Mouse (Mus musculus): ENCODE measurements around the gene Ispd. TPM values are rescaled to one million over a fixed set of nuclear protein-coding genes. Genes with fewer than 3 reads are reported as not detected.

Gene Ispd
- total RNA-seq, 1 experiment = 1.7 TPM

GRCm38 (mm10) chr12:36708810-36709209 is 327.6 kb downstream of the Ispd start:
- H3K4me1 ChIP-seq (ENCODE audit: control insufficient read depth in 2 of 2, insufficient read depth in 2 of 2, low read length in 2 of 2, poor library complexity in 1 of 2) = no peaks in the 10 kb centered on the region
- no peak overlapping the region for H3K9ac ChIP-seq (ENCODE audit: insufficient read depth, low read depth, low read length, poor library complexity, severe bottlenecking)
- TF ChIP-seq CHD2 (IDR thresholded peaks at IDR 0.05; ENCODE audit: low read depth, low read length) (no peak), MAFK (IDR thresholded peaks at IDR 0.05; ENCODE audit: insufficient read depth, low read depth, low read length) (no peak), ZC3H11A (IDR thresholded peaks at IDR 0.05; ENCODE audit: borderline replicate concordance, low read depth, low read length) (no peak), ZNF384 (IDR thresholded peaks at IDR 0.05; ENCODE audit: low read depth, low read length) (no peak), HCFC1 (IDR thresholded peaks at IDR 0.05; ENCODE audit: borderline replicate concordance, insufficient read depth, low read length) (no peak)
- in situ Hi-C loops (cut with MboI; ENCODE audit: low sequenced_read_pairs in 2 of 2, unreplicated experiment in 2 of 2) = no loop called here
- DNase-seq (ENCODE audit: low read depth, low spot score) = no peak
- no peaks in the 10 kb centered on the region for H3K9me3 ChIP-seq (ENCODE audit: control insufficient read depth, insufficient read depth, low read depth, low read length)
- no peak overlapping the region for H3K27ac ChIP-seq (ENCODE audit: insufficient read depth, low read depth, low read length, poor library complexity, severe bottlenecking)
- H3K4me3 ChIP-seq (ENCODE audit: insufficient read depth in 1 of 2, low read depth in 1 of 2, low read length in 2 of 2, poor library complexity in 1 of 2, severe bottlenecking in 1 of 2) = no peak overlapping the region
- no peaks in the 10 kb centered on the region for H3K36me3 ChIP-seq (ENCODE audit: control insufficient read depth, insufficient read depth, low read length, poor library complexity, severe bottlenecking)

GRCm38 (mm10) chr12:36713866-36714662 is 332.8 kb downstream of the Ispd start:
- in situ Hi-C loops (cut with MboI; ENCODE audit: low sequenced_read_pairs in 2 of 2, unreplicated experiment in 2 of 2) = no loop called here
- Histone ChIP-seq H3K9ac (ENCODE audit: insufficient read depth, low read depth, low read length, poor library complexity, severe bottlenecking) (no peak overlapping the region), H3K4me3 (ENCODE audit: insufficient read depth in 1 of 2, low read depth in 1 of 2, low read length in 2 of 2, poor library complexity in 1 of 2, severe bottlenecking in 1 of 2) (peak overlapping the region in 1 of 2 experiments; percentile 16; a peak in 1 of 4 replicates), H3K36me3 (ENCODE audit: control insufficient read depth, insufficient read depth, low read length, poor library complexity, severe bottlenecking) (no peaks in the 10 kb centered on the region), H3K27ac (ENCODE audit: insufficient read depth, low read depth, low read length, poor library complexity, severe bottlenecking) (no peak overlapping the region), H3K4me1 (ENCODE audit: control insufficient read depth in 2 of 2, insufficient read depth in 2 of 2, low read length in 2 of 2, poor library complexity in 1 of 2) (no peaks in the 10 kb centered on the region; a peak in 1 of 4 replicates), H3K9me3 (ENCODE audit: control insufficient read depth, insufficient read depth, low read depth, low read length) (no peaks in the 10 kb centered on the region)
- peak; percentile 35 for DNase-seq (ENCODE audit: low read depth, low spot score)
- no peak for TF ChIP-seq CHD2 (IDR thresholded peaks at IDR 0.05; ENCODE audit: low read depth, low read length)
- no peak for TF ChIP-seq MAFK (IDR thresholded peaks at IDR 0.05; ENCODE audit: insufficient read depth, low read depth, low read length)
- TF ChIP-seq ZC3H11A (IDR thresholded peaks at IDR 0.05; ENCODE audit: borderline replicate concordance, low read depth, low read length) = no peak
- TF ChIP-seq ZNF384 (IDR thresholded peaks at IDR 0.05; ENCODE audit: low read depth, low read length) = peak; percentile 74
- TF ChIP-seq HCFC1 (IDR thresholded peaks at IDR 0.05; ENCODE audit: borderline replicate concordance, insufficient read depth, low read length) = no peak

GRCm38 (mm10) chr12:36717526-36717925 is 336.3 kb downstream of the Ispd start:
- TF ChIP-seq ZC3H11A (IDR thresholded peaks at IDR 0.05; ENCODE audit: borderline replicate concordance, low read depth, low read length) = no peak
- TF ChIP-seq CHD2 (IDR thresholded peaks at IDR 0.05; ENCODE audit: low read depth, low read length) = no peak
- TF ChIP-seq HCFC1 (IDR thresholded peaks at IDR 0.05; ENCODE audit: borderline replicate concordance, insufficient read depth, low read length) = no peak
- no peak for TF ChIP-seq MAFK (IDR thresholded peaks at IDR 0.05; ENCODE audit: insufficient read depth, low read depth, low read length)
- no peak for TF ChIP-seq ZNF384 (IDR thresholded peaks at IDR 0.05; ENCODE audit: low read depth, low read length)
- no peaks in the 10 kb centered on the region; a peak in 1 of 4 replicates for H3K4me1 ChIP-seq (ENCODE audit: control insufficient read depth in 2 of 2, insufficient read depth in 2 of 2, low read length in 2 of 2, poor library complexity in 1 of 2)
- H3K36me3 ChIP-seq (ENCODE audit: control insufficient read depth, insufficient read depth, low read length, poor library complexity, severe bottlenecking) = no peaks in the 10 kb centered on the region
- in situ Hi-C loops (cut with MboI; ENCODE audit: low sequenced_read_pairs in 2 of 2, unreplicated experiment in 2 of 2) = no loop called here
- no peak overlapping the region for H3K9ac ChIP-seq (ENCODE audit: insufficient read depth, low read depth, low read length, poor library complexity, severe bottlenecking)
- H3K9me3 ChIP-seq (ENCODE audit: control insufficient read depth, insufficient read depth, low read depth, low read length) = no peaks in the 10 kb centered on the region
- no peak overlapping the region for H3K4me3 ChIP-seq (ENCODE audit: insufficient read depth in 1 of 2, low read depth in 1 of 2, low read length in 2 of 2, poor library complexity in 1 of 2, severe bottlenecking in 1 of 2)
- no peak overlapping the region for H3K27ac ChIP-seq (ENCODE audit: insufficient read depth, low read depth, low read length, poor library complexity, severe bottlenecking)
- DNase-seq (ENCODE audit: low read depth, low spot score) = no peak

GRCm38 (mm10) chr12:36718417-36718816 is 337.2 kb downstream of the Ispd start:
- in situ Hi-C loops (cut with MboI; ENCODE audit: low sequenced_read_pairs in 2 of 2, unreplicated experiment in 2 of 2) = no loop called here
- H3K4me3 ChIP-seq (ENCODE audit: insufficient read depth in 1 of 2, low read depth in 1 of 2, low read length in 2 of 2, poor library complexity in 1 of 2, severe bottlenecking in 1 of 2) = no peak overlapping the region
- no peaks in the 10 kb centered on the region for H3K36me3 ChIP-seq (ENCODE audit: control insufficient read depth, insufficient read depth, low read length, poor library complexity, severe bottlenecking)
- H3K9ac ChIP-seq (ENCODE audit: insufficient read depth, low read depth, low read length, poor library complexity, severe bottlenecking) = no peak overlapping the region
- H3K9me3 ChIP-seq (ENCODE audit: control insufficient read depth, insufficient read depth, low read depth, low read length) = no peaks in the 10 kb centered on the region
- no peak for DNase-seq (ENCODE audit: low read depth, low spot score)
- H3K4me1 ChIP-seq (ENCODE audit: control insufficient read depth in 2 of 2, insufficient read depth in 2 of 2, low read length in 2 of 2, poor library complexity in 1 of 2) = no peaks in the 10 kb centered on the region; a peak in 1 of 4 replicates
- no peak overlapping the region for H3K27ac ChIP-seq (ENCODE audit: insufficient read depth, low read depth, low read length, poor library complexity, severe bottlenecking)
- TF ChIP-seq MAFK (IDR thresholded peaks at IDR 0.05; ENCODE audit: insufficient read depth, low read depth, low read length) = no peak
- no peak for TF ChIP-seq ZNF384 (IDR thresholded peaks at IDR 0.05; ENCODE audit: low read depth, low read length)
- no peak for TF ChIP-seq ZC3H11A (IDR thresholded peaks at IDR 0.05; ENCODE audit: borderline replicate concordance, low read depth, low read length)
- TF ChIP-seq CHD2 (IDR thresholded peaks at IDR 0.05; ENCODE audit: low read depth, low read length) = no peak
- TF ChIP-seq HCFC1 (IDR thresholded peaks at IDR 0.05; ENCODE audit: borderline replicate concordance, insufficient read depth, low read length) = no peak
